Mouse (Mus musculus) layer of hippocampus, adult 2 months (tissue): ENCODE measurements at regions not wholly inside any gene's neighbourhood (a gene's known extent, or its start where the extent isn't known, plus 50 kb on each side); places are given as distances from the start of the nearest gene placed in this dataset.

Experiments
- DNase-seq, 2 experiments: peaks; one replicate each; pipeline ENCODE4 v3.0.0; 2022; ENCODE audit warnings: low spot score in 2 of 2
- H3K27ac ChIP-seq: fragments of 200-600 bp; 2 replicates; pipeline ENCODE4 v1.8.1; 2022
- H3K4me3 ChIP-seq: fragments of 200-600 bp; 2 replicates; pipeline ENCODE4 v1.8.1; 2022; ENCODE audit warnings: mild to moderate bottlenecking
- CTCF ChIP-seq: fragments of 200-600 bp; conservative IDR thresholded peaks from 2 replicates; pipeline ENCODE4 v1.8.1; 2022; ENCODE audit warnings: antibody characterized with exemption, mild to moderate bottlenecking, moderate library complexity

DNA sequence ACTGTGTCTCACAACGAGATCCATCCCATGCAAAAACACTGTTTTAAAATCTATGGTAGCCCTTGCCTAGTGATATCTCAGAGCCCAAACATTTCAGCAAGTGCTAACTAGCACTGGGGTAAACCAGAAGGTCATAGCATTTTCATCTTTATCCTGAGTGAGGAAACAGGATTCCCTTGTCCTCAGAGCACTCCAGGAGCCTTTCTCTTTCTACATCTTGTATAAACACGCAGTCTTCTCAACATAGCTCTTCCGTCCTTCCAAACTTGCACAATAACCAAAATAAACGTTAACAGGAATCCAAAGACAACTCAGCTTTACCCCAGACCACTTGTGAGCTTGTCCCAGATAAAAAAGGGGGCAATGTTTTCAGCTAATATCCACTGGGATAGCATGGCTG is 323.8 kb upstream of the Npvf start:
- no peak overlapping the region for H3K4me3 ChIP-seq
- no peak overlapping the region for H3K27ac ChIP-seq
- TF ChIP-seq CTCF: no peak
- DNase-seq: no peak

DNA sequence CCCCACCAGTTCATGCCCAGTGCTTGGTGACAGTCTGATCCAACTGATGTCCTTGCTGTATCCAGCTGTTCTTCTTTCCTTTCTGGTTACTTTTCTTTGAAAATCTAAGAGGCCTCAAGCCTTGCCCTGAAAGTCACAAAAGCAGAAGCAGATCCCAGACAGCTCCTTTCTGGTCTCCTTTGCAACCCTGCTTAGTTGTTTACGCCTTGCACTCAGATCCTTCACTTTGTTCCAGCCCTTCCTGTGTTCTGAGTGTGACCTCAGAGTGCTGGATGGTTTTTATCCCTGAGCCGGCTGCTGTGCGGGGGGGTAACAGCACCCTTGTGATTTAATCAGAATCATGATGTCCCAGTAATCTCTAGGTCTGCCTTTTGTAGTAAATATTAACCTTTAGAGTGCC is 324.3 kb upstream of the Npvf start:
- no peak for DNase-seq
- TF ChIP-seq CTCF: no peak
- H3K27ac ChIP-seq: no peak overlapping the region
- no peak overlapping the region for H3K4me3 ChIP-seq

DNA sequence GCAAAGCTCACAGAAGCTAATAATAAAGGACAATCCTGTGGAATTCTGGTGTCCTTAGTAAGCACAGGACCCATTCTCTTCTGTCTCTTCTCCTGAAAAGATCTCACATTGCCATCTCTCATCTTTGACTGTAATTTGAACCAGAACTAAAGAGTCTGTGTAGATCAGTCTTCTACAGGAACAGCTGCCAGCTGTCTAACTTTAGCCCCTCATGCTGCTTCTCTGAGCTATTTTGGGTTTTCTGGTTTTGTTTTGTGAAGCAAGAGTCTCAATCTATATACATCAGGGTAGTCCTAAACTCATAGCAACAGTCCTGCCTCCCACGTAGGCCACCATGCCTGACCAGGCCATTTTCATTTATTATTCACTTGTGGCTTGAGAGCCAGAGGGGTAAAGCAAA is 325.5 kb upstream of the Npvf start:
- no peak for DNase-seq
- Histone ChIP-seq H3K27ac (peak overlapping the region; percentile 25; the same call in 1 of the 2 replicates), H3K4me3 (no peak overlapping the region)
- TF ChIP-seq CTCF: no peak

DNA sequence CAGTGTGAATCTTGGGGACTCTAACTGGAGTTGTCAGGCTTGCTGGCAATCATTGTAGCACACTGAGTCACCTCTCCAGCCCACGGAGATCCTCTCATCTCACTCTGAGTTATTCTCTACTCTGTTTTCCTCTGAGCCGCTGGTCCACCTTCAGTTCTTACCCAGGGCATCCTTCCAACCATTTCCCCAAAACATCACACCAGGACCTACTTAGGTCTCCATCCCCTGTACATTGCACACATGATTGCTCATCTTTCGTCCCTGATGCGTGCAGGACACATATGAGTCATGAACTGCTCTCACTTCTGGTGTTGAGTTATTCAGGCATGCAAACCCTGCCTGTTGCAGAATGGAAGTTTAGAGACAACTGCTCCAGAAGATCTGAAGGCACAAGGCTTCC is 326.1 kb upstream of the Npvf start:
- no peak for DNase-seq
- no peak for TF ChIP-seq CTCF

DNA sequence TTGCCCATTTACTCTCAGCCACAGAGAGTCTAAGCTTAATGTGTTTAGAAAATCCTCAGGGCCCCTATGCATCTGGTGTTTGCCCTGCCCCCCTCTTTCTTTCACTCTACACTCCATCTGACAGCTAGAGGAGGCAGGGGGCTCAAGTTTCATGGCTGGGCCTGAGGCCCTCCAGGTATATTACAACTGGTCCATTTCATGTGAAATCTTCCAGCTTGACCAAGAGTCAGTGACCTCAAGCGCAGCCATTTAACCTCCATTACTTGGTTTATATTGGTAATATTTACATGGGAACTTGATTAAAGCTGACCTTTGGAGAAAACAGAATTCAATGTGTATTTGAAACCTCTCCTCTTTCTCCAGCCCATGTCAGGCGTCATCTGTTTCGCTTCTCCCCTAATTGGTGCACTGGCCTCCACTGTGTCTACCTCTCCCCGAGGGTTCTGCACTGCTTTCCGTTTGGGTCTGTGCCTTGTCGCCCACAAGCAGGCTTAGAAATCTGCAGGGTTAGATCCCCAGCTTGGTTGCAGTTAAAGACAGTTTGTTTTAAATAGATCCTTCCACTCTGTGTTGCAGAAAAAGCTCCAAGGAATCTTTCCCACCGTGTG is 327.6 kb upstream of the Npvf start:
- no peak for TF ChIP-seq CTCF
- Histone ChIP-seq H3K27ac (peak overlapping the region; percentile 9; the same call in 1 of the 2 replicates), H3K4me3 (no peak overlapping the region)
- DNase-seq: no peak

More for the DNA sequence above, 326.1 kb upstream of the Npvf start:
- H3K27ac ChIP-seq: no peak overlapping the region
- no peak overlapping the region for H3K4me3 ChIP-seq

DNA sequence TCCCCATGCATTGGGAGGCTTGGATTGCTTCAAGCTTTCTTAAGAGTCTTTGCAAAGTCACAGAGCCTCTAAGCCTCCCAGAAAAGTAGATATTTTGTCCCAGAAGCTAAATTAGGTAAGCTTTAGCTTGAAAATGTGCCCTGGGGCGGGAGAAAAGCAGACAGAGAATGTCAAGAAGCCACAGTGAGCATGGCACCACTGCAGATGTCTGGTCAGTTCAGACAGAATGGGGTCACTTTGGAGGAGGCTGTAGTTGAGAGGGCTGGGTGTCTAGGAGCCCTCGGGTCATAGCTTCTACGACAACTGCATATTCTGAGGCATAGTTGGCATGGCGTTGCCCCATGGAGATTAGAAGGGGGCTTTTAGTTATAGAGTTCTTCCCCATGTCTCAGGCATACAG is 328.6 kb upstream of the Npvf start:
- no peak for DNase-seq
- no peak for TF ChIP-seq CTCF

DNA sequence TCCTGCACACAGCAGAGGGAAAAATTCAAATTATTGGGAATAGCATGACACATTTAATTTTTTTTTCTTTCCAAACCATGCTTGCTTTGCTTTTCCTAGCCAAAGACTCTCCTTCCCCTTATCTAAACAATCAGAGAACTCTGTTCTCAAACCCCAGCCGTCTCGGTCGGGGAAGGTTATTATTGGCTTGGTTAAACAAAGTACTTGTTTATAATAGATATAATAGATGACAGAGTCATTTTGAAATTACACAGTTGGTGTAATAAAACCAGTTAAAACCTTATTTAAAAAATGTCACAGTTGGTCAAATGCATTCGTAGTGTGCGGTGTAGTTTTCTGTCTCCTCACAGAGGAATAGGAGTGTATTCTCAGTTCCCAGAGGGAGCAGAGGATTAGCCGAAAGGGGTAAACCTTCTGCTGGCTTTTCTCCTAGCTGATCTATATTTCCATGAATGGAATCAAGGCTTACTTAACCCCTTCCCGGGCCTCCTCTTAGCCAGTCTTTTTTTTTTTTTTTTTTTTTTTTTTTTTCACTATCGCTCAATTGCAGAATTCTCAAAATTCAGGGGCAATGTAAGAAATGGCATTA is 329.4 kb upstream of the Npvf start:
- TF ChIP-seq CTCF: no peak
- DNase-seq: no peak
- no peak overlapping the region for H3K4me3 ChIP-seq

More for the DNA sequence above, 328.6 kb upstream of the Npvf start:
- Histone ChIP-seq H3K27ac (no peak overlapping the region), H3K4me3 (no peak overlapping the region)

DNA sequence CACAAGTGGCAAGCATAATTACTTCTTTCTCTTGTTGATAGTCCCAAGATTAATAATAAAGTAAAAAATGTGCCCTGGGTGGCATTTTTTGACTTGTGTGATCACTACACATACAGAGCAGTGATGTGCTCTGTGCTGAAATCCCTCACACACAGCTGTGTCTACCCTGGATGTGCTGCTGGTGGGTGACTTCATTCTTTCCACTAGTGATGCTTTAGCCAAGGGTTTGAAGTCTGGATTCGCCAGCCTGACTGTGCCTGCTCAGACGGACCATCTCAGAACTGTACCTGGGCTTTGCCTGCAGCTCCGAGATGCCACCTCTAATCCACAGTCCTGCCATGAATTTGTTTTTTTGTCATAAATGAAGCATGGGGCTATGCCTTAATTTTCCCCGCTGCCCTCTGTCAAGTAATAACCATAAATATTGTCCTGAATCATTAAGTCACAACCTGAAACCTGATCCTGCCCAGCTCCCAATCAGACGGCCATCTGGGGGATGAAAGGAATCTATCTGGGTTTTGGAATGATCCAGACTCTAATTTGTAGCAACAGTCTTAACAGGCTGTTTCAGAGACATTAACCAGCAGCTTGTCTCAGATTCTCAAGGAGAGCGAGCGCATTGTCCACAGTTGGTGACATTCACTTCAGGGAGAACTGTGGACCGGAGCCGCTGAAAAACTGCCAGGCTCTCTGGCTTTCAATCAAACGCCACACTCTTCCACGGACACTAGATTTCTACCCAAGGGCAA is 330.1 kb upstream of the Npvf start:
- peak overlapping the region; percentile 23; the same call in 1 of the 2 replicates for H3K27ac ChIP-seq
- DNase-seq: no peak
- TF ChIP-seq CTCF: no peak

More for the DNA sequence above, 329.4 kb upstream of the Npvf start:
- no peak overlapping the region for H3K27ac ChIP-seq

DNA sequence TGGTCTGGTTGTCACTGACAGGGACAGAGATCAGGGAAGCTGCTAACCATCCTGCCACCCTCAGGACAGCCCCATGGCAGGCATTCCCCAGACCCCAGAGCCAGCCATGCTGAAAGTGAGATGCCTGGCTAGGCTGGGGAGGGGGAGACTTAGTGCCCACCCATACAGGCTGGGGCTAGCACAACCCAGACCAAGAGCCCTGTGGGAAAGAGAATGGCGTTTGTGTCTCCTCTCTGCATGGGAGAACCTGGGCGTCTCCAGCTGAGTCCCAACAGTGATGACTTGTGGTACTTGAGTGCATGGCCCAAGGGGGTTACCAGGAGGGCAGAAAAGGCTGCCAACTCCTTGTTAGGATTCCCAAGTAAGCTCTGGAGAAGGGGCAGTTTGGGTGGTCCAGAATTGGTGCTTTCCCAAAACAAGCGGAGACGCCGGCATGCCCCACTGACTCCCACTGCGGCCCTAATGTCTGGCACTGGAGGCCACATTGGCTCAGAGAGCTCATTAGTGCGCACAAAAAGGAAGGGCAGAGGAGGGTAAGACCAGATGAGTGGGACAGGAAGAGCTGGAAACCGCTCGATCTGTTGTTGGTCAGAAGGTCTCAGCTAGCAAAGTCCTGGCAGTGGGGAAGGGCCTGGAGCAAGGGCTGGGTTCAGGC is 332.2 kb upstream of the Npvf start:
- Histone ChIP-seq H3K27ac (no peak overlapping the region), H3K4me3 (no peak overlapping the region)
- no peak for DNase-seq
- no peak for TF ChIP-seq CTCF

More for the DNA sequence above, 330.1 kb upstream of the Npvf start:
- H3K4me3 ChIP-seq: no peak overlapping the region

DNA sequence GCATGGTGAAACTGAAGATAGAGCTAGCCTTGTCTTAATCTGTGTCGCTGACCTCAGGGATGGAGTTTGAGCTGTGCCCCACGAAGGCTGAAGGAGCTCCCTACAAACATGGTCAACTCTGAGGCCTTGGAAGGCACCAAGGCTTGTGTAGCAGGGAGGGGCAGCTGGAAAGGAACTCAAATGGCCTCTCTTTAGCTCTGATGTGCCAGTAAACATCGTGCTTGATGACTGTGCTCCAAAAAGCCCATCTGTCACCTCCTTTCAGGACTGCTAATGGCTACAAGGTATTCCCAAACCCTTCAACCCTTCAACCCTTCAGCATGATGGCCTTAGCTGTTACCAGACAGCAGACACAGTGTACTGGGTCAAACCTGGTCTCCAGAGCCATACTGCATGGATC is 334.3 kb upstream of the Npvf start:
- no peak for DNase-seq
- TF ChIP-seq CTCF: no peak
- H3K27ac ChIP-seq: no peak overlapping the region
- H3K4me3 ChIP-seq: no peak overlapping the region

DNA sequence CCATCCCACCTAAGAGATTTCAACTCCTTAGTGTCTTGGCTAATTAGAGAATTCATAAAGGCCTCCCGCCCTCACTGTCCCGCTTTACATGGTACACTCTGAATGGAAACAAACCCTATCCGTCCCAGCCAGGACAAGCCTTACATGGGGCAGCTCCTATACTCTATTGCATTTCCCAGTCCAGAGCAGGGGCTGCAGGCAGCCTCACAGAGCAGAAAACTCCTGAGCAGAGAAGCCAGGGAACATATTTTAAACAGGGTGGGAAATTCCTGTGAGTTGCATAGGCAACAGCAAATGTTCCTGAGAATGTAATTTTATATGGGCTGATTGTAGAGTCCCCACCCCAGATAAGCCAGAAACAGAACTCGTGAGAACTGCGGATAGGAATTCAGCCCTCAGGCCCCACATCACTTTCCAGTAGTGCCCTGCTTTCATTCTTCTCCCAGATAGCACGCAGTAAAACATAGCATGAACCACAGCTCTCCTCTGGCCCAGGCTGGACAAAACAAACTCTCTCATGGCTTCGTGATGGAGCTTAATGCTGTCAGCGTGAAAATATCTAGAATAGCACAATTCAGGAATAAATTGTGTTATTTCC is 337.4 kb upstream of the Npvf start:
- TF ChIP-seq CTCF: no peak
- no peak overlapping the region for H3K27ac ChIP-seq
- DNase-seq: no peak
- no peak overlapping the region for H3K4me3 ChIP-seq

DNA sequence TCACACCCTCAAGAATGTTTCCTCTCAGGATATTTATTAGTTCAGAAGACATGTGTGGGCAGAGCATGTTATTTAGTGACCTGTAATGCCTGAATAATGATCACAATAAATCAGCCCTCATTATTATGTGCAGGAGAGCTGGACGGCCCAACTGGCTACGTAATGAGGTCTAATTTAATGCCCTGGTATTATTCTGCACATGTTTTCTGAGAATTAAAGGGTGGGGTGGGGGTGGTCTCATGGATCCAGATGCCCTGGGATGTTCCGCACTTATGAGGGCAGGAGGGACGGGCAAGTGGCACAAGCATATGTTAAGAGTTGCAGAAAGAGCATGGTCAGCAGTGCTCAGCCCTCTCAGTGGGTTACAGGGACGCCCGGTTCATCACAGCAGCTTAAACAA is 339.7 kb upstream of the Npvf start:
- H3K4me3 ChIP-seq: no peak overlapping the region
- DNase-seq: no peak
- no peak for TF ChIP-seq CTCF
- H3K27ac ChIP-seq: no peak overlapping the region

DNA sequence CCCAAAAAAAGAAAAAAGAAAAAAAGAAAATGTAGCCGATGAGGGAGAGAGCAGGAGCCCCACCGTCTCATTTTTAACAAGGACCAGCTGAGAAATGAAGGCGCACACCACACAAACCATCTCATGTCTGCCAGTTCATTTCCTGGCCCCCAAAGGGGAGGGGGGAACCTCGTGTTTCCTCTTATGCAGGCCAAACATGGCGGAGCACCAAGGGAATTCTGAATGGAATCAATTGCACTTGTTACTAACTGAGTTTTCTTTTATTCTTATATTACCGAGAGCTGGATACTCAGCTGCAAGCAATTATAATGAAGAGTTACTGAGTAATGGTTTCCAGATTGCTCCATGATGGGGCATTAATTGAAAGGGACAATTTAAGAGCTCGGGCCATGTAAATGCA is 348.5 kb upstream of the Npvf start:
- Histone ChIP-seq H3K27ac (no peak overlapping the region), H3K4me3 (no peak overlapping the region)
- no peak for TF ChIP-seq CTCF
- no peak for DNase-seq
